Mouse (Mus musculus): ENCODE data around the gene Dhx15. TPM values are rescaled to one million over a fixed set of nuclear protein-coding genes. Genes with fewer than 3 reads are reported as not detected.

The Dhx15 gene
- polyA plus RNA-seq, 1 experiment, result not detected

- peak overlapping the region; percentile 87 for H3K4me3 ChIP-seq (ENCODE audit: insufficient read depth, low read depth, low read length)
- 1% methylated on average over 48 of the region's 48 CpGs for WGBS
- TF ChIP-seq CTCF (IDR thresholded peaks at IDR 0.05; ENCODE audit: insufficient read depth, low read depth, low read length), result no peak
- TF ChIP-seq POLR2A (IDR thresholded peaks at IDR 0.05; ENCODE audit: insufficient read depth, low read depth, low read length), result no peak
- peaks cover 5% of the 10 kb centered on the region for H3K4me1 ChIP-seq (ENCODE audit: control insufficient read depth, insufficient read depth, low read length)
- H3K27ac ChIP-seq (ENCODE audit: insufficient read depth, low read depth, low read length), result peak overlapping the region; percentile 59
Measured at GRCm38 (mm10) chr5:52114751-52115451, 75.4 kb downstream of the Dhx15 start.

- under 1% methylated on average over 54 of the region's 54 CpGs for WGBS
- Histone ChIP-seq H3K27ac (ENCODE audit: insufficient read depth, low read depth, low read length) (peak overlapping the region; percentile 59), H3K4me1 (ENCODE audit: control insufficient read depth, insufficient read depth, low read length) (peaks cover 5% of the 10 kb centered on the region), H3K4me3 (ENCODE audit: insufficient read depth, low read depth, low read length) (peak overlapping the region; percentile 87)
- TF ChIP-seq POLR2A (IDR thresholded peaks at IDR 0.05; ENCODE audit: insufficient read depth, low read depth, low read length), result no peak
- no peak for TF ChIP-seq CTCF (IDR thresholded peaks at IDR 0.05; ENCODE audit: insufficient read depth, low read depth, low read length)
Measured at GRCm38 (mm10) chr5:52113851-52114731, 76.2 kb downstream of the Dhx15 start.

GRCm38 (mm10) chr5:52112953-52113841 is 77.1 kb downstream of the Dhx15 start:
- H3K27ac ChIP-seq (ENCODE audit: insufficient read depth, low read depth, low read length), result peak overlapping the region; percentile 59

GRCm38 (mm10) chr5:52112191-52112760 is 78.0 kb downstream of the Dhx15 start:
- Histone ChIP-seq H3K27ac (ENCODE audit: insufficient read depth, low read depth, low read length) (peak overlapping the region; percentile 59), H3K4me1 (ENCODE audit: control insufficient read depth, insufficient read depth, low read length) (peaks cover 8% of the 10 kb centered on the region), H3K4me3 (ENCODE audit: insufficient read depth, low read depth, low read length) (peak overlapping the region; percentile 87)
- 19% methylated on average over 16 of the region's 16 CpGs for WGBS
- TF ChIP-seq CTCF (IDR thresholded peaks at IDR 0.05; ENCODE audit: insufficient read depth, low read depth, low read length), result no peak
- TF ChIP-seq POLR2A (IDR thresholded peaks at IDR 0.05; ENCODE audit: insufficient read depth, low read depth, low read length), result no peak

More at GRCm38 (mm10) chr5:52112953-52113841, 77.1 kb downstream of the Dhx15 start:
- TF ChIP-seq POLR2A (IDR thresholded peaks at IDR 0.05; ENCODE audit: insufficient read depth, low read depth, low read length) (no peak), CTCF (IDR thresholded peaks at IDR 0.05; ENCODE audit: insufficient read depth, low read depth, low read length) (no peak)
- H3K4me1 ChIP-seq (ENCODE audit: control insufficient read depth, insufficient read depth, low read length), result peaks cover 8% of the 10 kb centered on the region
- peak overlapping the region; percentile 87 for H3K4me3 ChIP-seq (ENCODE audit: insufficient read depth, low read depth, low read length)
- under 1% methylated on average over 73 of the region's 73 CpGs for WGBS

- peak overlapping the region; percentile 76; the same call in 1 of the 2 replicates for H3K27ac ChIP-seq (ENCODE audit: insufficient read depth, low read depth, low read length)
- TF ChIP-seq CTCF (IDR thresholded peaks at IDR 0.05; ENCODE audit: insufficient read depth, low read depth, low read length) (0 out of 2 replicates have a peak, but pooled peaks have one; percentile 8), POLR2A (IDR thresholded peaks at IDR 0.05; ENCODE audit: insufficient read depth, low read depth, low read length) (no peak)
- WGBS, result 33% methylated on average over 10 of the region's 10 CpGs
- H3K4me1 ChIP-seq (ENCODE audit: control insufficient read depth, insufficient read depth, low read length), result peaks cover 11% of the 10 kb centered on the region
- peak overlapping the region; percentile 2 for H3K4me3 ChIP-seq (ENCODE audit: insufficient read depth, low read depth, low read length)
Measured at GRCm38 (mm10) chr5:52110808-52111663, 79.3 kb downstream of the Dhx15 start.

Other genes with a start within 250 kb of the Dhx15 start
- gene Sod3, start 173.3 kb upstream of the Dhx15 start, polyA plus RNA-seq (2012; ENCODE audit: insufficient read depth, insufficient read length, low replicate concordance, missing spikeins), result not detected in 2 replicates